Mouse (Mus musculus): Measurements from ENCODE around the gene Gm43064. TPM values are rescaled to one million over a fixed set of nuclear protein-coding genes. Genes with fewer than 3 reads are reported as not detected.
A peak's percentile ranks its signal among the peaks of the same experiment; 100 is the strongest.
"Not testable (repeated sequence)": the region's sequence is repeated elsewhere in the genome, so short reads cannot be mapped to it uniquely, and the experiment has no call there.

Gene Gm43064
- polyA plus RNA-seq, 1 experiment from 2014 or later: 0.18 TPM

DNA sequence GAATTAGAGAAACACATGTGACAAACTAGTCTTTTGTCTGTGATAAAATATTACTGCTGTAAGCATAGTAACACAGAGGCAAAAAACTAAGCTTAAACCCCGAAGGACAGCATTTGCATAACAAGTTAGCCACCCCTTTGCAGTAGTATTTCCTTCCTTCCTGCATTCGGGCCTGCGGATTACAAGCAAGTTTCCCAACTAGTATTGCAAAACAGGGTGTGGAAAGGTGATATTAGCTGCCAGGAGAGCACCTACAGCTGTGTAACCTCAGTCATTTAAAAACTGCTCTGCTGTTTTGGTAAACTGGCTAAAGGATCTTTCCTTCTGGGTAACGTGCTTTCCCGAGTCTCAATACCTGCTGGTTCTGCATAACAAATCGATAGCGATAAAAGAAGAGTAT is 22.1 kb upstream of the Gm43064 start:
- Histone ChIP-seq H3K27ac (no peak overlapping the region), H3K4me3 (no peak overlapping the region), H3K4me1 (peaks cover 14% of the 10 kb centered on the region), H3K9me3 (replicated peaks) (no peaks in the 10 kb centered on the region), H3K27me3 (ENCODE audit: low read depth, poor library complexity, severe bottlenecking) (no peaks in the 10 kb centered on the region), H3K36me3 (no peaks in the 10 kb centered on the region)
- no peak for DNase-seq (ENCODE audit: low spot score)
- WGBS: 69% methylated on average over 7 of the region's 7 CpGs

DNA sequence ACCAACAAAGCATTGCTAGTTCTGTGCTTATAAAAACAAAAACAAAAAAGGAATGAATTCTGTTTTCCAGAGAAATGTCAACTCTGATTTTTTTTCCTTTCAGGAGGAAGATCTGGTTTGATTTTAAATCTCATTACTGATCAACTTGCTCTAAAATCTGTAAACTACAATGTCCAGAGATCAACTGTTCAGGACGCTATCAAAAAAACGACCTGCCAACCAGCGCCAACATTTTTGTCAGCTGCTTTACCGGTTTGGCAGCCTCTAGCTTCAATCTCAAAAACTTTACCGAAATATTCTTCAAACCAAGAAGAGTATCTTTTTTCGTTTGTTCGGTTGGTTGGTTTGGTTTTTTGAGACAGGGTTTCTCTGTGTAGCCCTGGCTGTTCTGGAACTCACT is 20.3 kb upstream of the Gm43064 start:
- H3K27ac ChIP-seq: no peak overlapping the region
- H3K27me3 ChIP-seq (ENCODE audit: low read depth, poor library complexity, severe bottlenecking): no peaks in the 10 kb centered on the region
- DNase-seq (ENCODE audit: low spot score): no peak
- 85% methylated on average over 7 of the region's 7 CpGs for WGBS
- peaks cover 14% of the 10 kb centered on the region; the same call in 1 of the 2 replicates for H3K4me1 ChIP-seq
- no peaks in the 10 kb centered on the region for H3K9me3 ChIP-seq (replicated peaks)
- H3K4me3 ChIP-seq: no peak overlapping the region
- H3K36me3 ChIP-seq: no peaks in the 10 kb centered on the region

DNA sequence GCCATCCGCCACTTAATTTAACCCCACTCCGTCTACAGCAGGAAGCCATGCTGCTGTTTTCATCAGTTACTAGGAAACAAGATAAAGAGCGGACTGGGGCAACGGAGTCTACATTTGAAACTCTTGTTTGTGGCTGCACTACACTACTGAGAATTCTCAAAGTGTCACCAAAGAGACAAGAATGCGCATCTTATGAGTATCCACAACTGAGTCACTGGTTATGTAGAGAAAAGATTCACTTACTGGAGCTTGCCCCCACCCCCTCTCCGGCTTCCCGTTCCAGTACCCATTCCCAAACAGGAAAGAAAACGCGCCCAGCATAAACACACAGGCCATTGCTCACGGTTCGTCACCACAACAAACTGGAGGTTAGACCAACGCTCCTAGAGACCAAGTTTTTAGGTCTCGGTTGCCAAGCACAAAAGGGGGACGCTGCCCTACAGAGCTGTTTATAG is 19.5 kb upstream of the Gm43064 start:
- Histone ChIP-seq H3K27me3 (ENCODE audit: low read depth, poor library complexity, severe bottlenecking) (no peaks in the 10 kb centered on the region), H3K4me3 (peak overlapping the region; percentile 98), H3K4me1 (peaks cover 14% of the 10 kb centered on the region; the same call in 1 of the 2 replicates), H3K27ac (peak overlapping the region; percentile 98), H3K36me3 (no peaks in the 10 kb centered on the region), H3K9me3 (replicated peaks) (no peaks in the 10 kb centered on the region)
- peak; percentile 45 for DNase-seq (ENCODE audit: low spot score)
- WGBS: 4% methylated on average over 14 of the region's 14 CpGs

DNA sequence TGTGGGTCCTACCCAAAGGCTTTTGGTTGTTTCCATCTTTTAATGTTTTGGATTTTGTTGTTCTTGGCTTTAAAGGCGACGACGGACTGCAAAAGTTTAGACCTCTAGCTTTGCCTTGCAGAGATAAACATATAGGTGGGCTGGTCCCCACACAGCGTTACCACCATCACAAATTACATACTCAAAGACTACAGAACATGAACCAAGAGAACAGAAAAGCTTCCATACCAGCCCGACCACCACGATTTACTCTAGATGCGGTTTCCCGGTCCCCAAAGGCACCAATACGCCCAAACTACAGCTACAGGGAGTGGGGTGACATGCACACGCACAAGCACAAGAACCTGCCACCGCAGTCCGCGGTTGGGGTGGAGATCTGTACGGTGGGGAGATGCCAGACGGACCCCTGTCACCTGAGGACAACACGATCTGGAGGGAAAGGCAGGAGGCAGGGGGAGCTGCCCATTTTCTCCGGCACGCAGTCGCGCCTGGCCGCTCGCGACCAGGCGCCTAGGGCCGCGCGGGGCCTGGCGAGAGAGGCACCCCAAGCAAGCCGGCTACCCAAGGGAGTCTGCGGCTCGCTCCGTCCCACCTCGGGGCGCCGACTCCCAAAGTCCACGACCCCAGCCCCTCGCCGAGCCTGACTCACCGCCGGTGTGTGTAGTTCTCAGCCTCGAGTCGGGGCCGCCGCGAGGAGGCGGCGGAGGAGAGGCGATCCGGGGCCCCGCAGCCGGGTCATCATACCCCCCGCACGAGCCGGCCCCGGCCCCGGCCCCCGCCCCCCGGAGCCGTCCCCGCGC is 18.8 kb upstream of the Gm43064 start:
- Histone ChIP-seq H3K4me1 (peaks cover 14% of the 10 kb centered on the region; the same call in 1 of the 2 replicates), H3K27ac (peak overlapping the region; percentile 98), H3K27me3 (ENCODE audit: low read depth, poor library complexity, severe bottlenecking) (no peaks in the 10 kb centered on the region), H3K9me3 (replicated peaks) (no peaks in the 10 kb centered on the region), H3K4me3 (peak overlapping the region; percentile 98), H3K36me3 (no peaks in the 10 kb centered on the region)
- WGBS: under 1% methylated on average over 55 of the region's 61 CpGs
- peak; percentile 76 for DNase-seq (ENCODE audit: low spot score)

DNA sequence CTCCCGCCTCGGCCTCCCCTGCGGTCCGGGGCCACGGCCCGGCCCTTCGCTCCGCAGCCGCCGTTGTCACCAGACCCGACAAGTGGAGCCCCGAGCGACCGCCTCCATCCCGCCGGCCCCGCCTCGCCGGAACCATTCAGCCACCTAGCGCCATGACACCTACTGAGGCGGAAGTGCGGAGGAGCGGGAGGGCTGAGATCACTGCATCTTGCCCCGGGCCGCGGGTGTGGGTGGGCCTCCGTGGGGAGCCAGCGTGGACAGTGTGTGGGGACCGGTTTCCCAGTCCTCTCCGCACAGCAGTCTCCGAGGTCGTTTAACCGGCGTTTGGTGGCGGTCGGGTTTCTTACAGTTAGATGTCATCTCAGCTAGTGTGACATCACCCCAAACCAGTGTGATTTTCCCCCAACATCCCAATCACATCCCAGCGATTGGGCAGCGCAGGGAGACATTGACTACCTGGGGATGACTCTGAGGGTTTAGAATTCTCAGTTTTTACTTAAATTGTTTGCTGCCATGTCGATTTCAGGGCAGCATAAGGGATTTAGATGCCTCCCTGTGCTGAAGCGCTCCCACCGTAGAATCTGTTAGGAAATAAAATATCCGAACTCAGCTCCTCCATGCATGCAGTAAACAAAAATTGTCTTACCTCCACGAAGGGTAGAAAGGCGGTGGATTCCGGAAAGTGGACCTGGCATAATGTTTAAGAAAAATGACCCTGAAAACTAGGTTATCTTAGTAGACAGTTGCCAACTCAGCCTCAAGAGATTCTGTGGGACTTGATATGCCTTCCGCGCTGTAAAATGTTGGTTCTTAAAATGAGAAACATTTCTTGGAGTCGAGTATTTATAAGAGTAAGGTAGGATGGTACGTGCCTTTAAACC is 17.9 kb upstream of the Gm43064 start, which contains the start of gene Hipk1:
Gene Hipk1 (minus strand): TSS at position 334 of the 881 bp plus-strand sequence.
- Histone ChIP-seq H3K4me3 (peak within 1 kb of the TSS; percentile 98), H3K9me3 (replicated peaks) (no peaks in the 10 kb centered on the region), H3K4me1 (peaks cover 14% of the 10 kb centered on the region; the same call in 1 of the 2 replicates), H3K27me3 (ENCODE audit: low read depth, poor library complexity, severe bottlenecking) (no peaks in the 10 kb centered on the region), H3K36me3 (no peaks in the 10 kb centered on the region), H3K27ac (peak within 1 kb of the TSS; percentile 98)
- 10% methylated on average over 49 of the region's 49 CpGs for WGBS
- DNase-seq (ENCODE audit: low spot score): peak; percentile 95

DNA sequence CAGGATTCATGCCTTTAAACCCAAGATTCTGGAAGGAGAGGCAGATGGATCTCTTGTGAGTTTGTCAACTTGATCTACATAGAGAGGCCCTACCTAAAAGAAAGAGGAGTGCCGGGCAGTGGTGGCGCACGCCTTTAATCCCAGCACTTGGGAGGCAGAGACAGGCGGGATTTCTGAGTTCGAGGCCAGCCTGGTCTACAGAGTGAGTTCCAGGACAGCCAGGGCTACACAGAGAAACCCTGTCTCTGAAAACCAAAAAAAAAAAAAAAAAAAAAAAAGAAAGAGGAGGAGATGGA is 17.3 kb upstream of the Gm43064 start:
- H3K27ac ChIP-seq: 0 out of 2 replicates have a peak overlapping the region, but pooled peaks have one; percentile 98
- not testable (repeated sequence) for H3K36me3 ChIP-seq; H3K27me3 ChIP-seq (ENCODE audit: low read depth, poor library complexity, severe bottlenecking); DNase-seq (ENCODE audit: low spot score); H3K9me3 ChIP-seq (replicated peaks)
- H3K4me3 ChIP-seq: peak overlapping the region; percentile 98
- H3K4me1 ChIP-seq: peaks cover 14% of the 10 kb centered on the region; the same call in 1 of the 2 replicates
- 89% methylated on average over 5 of the region's 5 CpGs for WGBS

DNA sequence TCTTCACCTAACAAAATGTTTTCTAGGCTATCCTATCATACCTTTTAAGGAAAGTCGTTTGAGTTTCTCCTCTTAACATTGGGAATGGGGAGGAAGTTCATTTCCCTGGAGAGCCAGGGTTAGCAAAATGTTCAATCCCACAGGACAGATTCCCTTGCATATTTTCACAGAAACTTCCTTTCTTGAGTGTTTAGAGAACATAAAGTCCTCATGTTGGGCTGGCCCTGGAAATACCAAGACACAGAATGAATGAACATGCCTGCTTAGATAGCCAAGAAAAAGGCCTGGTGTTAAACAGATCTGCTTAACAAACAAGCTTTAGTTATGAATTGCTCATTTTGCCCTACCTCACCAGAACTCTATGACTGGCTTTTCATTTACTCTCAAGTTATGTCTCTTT is 16.8 kb upstream of the Gm43064 start:
- no peaks in the 10 kb centered on the region for H3K9me3 ChIP-seq (replicated peaks)
- WGBS: 92% methylated on average over 1 of the region's 1 CpGs

DNA sequence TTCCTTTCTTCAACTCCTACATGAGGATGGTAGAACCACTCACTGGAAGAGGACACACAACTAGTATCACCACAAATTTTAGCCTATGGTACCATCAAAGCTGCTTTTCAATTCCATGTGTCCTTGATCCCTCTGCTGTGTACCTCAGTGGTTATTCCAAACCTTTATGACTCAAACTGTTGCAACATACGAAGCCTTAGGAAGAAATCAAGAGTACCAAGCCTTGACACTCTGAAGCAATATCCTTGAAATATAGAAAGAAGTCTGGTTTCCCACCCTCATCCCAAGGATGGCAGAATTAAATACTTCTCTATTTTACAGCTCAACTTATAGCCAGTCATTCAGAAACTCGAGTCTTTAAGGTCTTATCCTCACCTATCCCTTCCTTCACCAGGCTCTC is 13.0 kb upstream of the Gm43064 start:
- H3K9me3 ChIP-seq (replicated peaks): no peaks in the 10 kb centered on the region
- H3K27me3 ChIP-seq (ENCODE audit: low read depth, poor library complexity, severe bottlenecking): no peaks in the 10 kb centered on the region
- no peak for DNase-seq (ENCODE audit: low spot score)
- no peak overlapping the region for H3K27ac ChIP-seq
- peaks cover 5% of the 10 kb centered on the region; the same call in 1 of the 2 replicates for H3K4me1 ChIP-seq
- H3K36me3 ChIP-seq: peaks cover 6% of the 10 kb centered on the region
- 71% methylated on average over 2 of the region's 2 CpGs for WGBS
- no peak overlapping the region for H3K4me3 ChIP-seq

More for the DNA sequence above, 16.8 kb upstream of the Gm43064 start:
- DNase-seq (ENCODE audit: low spot score): no peak
- Histone ChIP-seq H3K27ac (no peak overlapping the region), H3K4me3 (no peak overlapping the region), H3K36me3 (no peaks in the 10 kb centered on the region), H3K4me1 (peaks cover 14% of the 10 kb centered on the region; the same call in 1 of the 2 replicates), H3K27me3 (ENCODE audit: low read depth, poor library complexity, severe bottlenecking) (no peaks in the 10 kb centered on the region)

DNA sequence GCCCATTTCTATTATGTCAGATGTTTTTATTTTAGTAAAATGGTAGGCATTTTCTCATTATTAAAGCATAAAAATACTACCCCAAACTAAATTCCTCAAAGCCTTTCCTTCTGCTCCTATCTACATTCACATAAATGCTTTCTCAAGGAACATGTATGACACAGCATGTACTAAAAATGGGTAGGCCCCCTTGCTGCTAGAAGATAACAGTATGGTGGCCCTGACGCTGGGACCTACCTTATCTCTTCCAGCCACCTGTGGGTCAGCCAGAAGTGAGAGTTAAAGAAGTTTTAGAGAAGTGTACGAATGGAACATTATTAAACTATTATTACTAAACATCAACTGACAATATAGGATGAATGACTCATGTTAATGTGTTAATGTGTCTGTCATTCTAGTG is 9.9 kb upstream of the Gm43064 start:
- WGBS: 80% methylated on average over 2 of the region's 2 CpGs
- DNase-seq (ENCODE audit: low spot score): no peak

DNA sequence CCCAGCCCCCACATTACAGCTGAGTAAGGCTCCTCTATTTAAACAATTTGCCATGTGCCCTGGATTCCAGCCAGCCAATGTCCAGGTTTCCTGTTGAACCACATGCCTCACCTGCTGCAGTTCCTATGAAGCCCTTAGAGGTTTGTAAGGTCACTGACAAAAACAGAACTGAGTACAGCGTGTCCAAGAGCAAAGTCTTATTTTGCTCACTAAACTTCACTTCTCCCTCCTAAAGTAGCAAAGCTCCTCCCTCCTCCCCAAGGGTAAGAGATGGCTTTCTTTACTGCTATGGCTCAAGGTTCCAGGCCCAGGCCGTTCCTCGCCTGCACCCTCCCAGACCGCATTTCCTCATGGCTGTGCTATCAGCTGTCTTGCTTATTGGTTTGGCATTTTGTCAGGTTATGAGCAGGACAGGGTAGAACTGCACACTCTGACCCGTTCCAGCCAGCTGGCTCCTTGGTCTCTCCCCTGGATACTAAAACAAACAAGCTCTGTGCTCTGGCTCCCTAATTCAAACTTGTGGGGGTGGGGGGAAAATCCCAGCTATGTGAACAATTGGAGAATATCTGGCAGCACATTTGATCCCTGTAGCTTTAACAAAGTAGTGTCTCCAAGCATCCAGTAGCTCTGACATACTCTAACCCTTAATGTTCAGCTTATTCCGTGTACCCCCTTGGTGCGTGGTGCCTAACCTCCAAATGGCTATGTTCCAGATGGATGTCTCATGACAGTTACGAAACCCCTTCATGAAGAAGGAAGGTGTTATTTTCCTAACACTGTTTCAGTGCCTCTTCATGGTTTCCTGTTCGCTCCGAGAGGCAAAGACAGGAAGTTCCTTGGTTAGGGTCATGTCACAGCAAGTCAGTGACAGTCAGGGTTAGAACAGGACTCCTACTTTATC is 7.5 kb upstream of the Gm43064 start:
- Histone ChIP-seq H3K9me3 (replicated peaks) (no peaks in the 10 kb centered on the region), H3K4me3 (no peak overlapping the region), H3K36me3 (peaks cover 59% of the 10 kb centered on the region), H3K27ac (peak overlapping the region; percentile 36; the same call in 1 of the 2 replicates), H3K27me3 (ENCODE audit: low read depth, poor library complexity, severe bottlenecking) (no peaks in the 10 kb centered on the region), H3K4me1 (no peaks in the 10 kb centered on the region; the same call in 1 of the 2 replicates)
- 87% methylated on average over 10 of the region's 10 CpGs for WGBS
- no peak for DNase-seq (ENCODE audit: low spot score)

More for the DNA sequence above, 9.9 kb upstream of the Gm43064 start:
- Histone ChIP-seq H3K36me3 (peaks cover 38% of the 10 kb centered on the region), H3K27me3 (ENCODE audit: low read depth, poor library complexity, severe bottlenecking) (no peaks in the 10 kb centered on the region), H3K27ac (no peak overlapping the region), H3K9me3 (replicated peaks) (no peaks in the 10 kb centered on the region), H3K4me1 (no peaks in the 10 kb centered on the region; the same call in 1 of the 2 replicates), H3K4me3 (no peak overlapping the region)

DNA sequence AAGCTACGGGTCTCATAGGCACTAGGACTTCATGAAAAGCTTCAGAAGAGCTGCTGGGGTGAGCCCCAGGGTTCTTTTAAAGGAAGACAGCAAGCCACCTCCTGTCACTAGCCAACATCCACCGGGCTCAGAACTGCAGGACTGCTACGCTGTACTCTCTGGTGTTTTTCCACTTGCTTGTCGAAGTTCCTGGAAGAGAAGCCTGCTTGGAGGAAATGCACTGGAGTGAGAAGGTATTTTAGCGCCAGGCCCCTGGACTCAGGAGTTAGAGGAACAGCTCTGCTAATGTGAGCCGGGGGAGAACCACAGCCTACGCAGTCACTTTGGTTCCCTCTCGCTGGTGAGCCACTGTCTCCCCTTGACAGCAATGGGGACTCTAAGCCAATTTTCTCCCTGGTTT is 6.5 kb upstream of the Gm43064 start:
- Histone ChIP-seq H3K36me3 (peaks cover 68% of the 10 kb centered on the region), H3K9me3 (replicated peaks) (no peaks in the 10 kb centered on the region), H3K27me3 (ENCODE audit: low read depth, poor library complexity, severe bottlenecking) (no peaks in the 10 kb centered on the region), H3K4me3 (no peak overlapping the region), H3K4me1 (peaks cover 2% of the 10 kb centered on the region), H3K27ac (no peak overlapping the region)
- WGBS: 93% methylated on average over 8 of the region's 8 CpGs
- DNase-seq (ENCODE audit: low spot score): no peak

DNA sequence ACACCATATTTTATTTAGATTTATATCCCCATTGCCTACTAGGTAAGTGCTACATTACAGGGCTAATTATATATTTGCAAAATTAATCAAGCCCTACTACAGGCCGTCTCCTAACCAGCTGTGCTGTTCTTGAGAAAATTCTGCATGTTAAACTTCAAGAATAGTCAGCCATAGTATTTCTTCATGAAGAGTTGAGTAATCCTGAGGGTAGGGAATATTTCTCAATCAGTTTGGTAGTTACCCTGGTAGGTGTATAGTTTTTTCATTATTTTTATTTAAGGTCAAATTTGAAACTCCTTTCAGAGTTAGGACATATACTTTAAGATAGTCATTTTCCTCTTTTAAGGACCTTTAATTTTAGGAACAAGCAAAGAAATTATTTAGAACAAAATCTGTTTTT is 3.7 kb upstream of the Gm43064 start:
- no peaks in the 10 kb centered on the region for H3K9me3 ChIP-seq (replicated peaks)
- H3K36me3 ChIP-seq: peaks cover 67% of the 10 kb centered on the region

More for the DNA sequence above, 3.7 kb upstream of the Gm43064 start:
- no peak overlapping the region for H3K27ac ChIP-seq
- H3K4me1 ChIP-seq: peaks cover 18% of the 10 kb centered on the region
- H3K4me3 ChIP-seq: no peak overlapping the region
- no peaks in the 10 kb centered on the region for H3K27me3 ChIP-seq (ENCODE audit: low read depth, poor library complexity, severe bottlenecking)
- 89% methylated on average over 1 of the region's 1 CpGs for WGBS
- DNase-seq (ENCODE audit: low spot score): no peak

All from limb, embryonic 10.5 days (tissue).